Mouse (Mus musculus): Measurements from ENCODE around the gene Cd37.

The Cd37 gene

GRCm38 (mm10) chr7:45234922-45235571 is 3.9 kb downstream of the Cd37 start:
- no peak for DNase-seq (ENCODE audit: low read depth, low spot score)

- DNase-seq (ENCODE audit: low read depth, low spot score), result no peak
Observed at GRCm38 (mm10) chr7:45234333-45234841, 4.5 kb downstream of the Cd37 start.

- no peak for DNase-seq (ENCODE audit: low read depth, low spot score)
Observed at GRCm38 (mm10) chr7:45233580-45234332, 5.2 kb downstream of the Cd37 start.

- DNase-seq (ENCODE audit: low read depth, low spot score), result no peak
Observed at GRCm38 (mm10) chr7:45232716-45233465, 6.0 kb downstream of the Cd37 start.

GRCm38 (mm10) chr7:45231941-45232340 is 7.0 kb downstream of the Cd37 start:
- no peak for DNase-seq (ENCODE audit: low read depth, low spot score)

DNA sequence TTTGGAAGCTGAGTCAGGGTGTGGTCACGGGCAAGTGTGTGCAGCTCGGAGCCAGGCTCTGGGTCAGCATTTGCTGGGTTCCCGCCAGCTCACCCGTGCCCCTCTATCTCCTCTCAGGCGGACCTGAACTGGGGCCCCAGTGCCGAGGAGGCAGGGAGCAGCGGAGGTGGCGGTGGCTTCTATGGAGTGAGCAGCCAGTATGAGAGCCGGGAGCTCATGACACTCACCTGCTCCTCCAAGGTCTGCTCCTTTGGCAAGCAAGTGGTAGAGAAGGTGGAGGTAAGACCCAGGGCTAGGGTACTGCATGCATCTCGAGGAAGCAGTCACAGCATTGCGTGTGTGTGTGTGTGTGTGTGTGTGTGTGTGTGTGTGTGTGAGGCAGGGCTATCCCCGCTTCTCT is 7.7 kb downstream of the Cd37 start:
- DNase-seq (ENCODE audit: low read depth, low spot score), result no peak

DNA sequence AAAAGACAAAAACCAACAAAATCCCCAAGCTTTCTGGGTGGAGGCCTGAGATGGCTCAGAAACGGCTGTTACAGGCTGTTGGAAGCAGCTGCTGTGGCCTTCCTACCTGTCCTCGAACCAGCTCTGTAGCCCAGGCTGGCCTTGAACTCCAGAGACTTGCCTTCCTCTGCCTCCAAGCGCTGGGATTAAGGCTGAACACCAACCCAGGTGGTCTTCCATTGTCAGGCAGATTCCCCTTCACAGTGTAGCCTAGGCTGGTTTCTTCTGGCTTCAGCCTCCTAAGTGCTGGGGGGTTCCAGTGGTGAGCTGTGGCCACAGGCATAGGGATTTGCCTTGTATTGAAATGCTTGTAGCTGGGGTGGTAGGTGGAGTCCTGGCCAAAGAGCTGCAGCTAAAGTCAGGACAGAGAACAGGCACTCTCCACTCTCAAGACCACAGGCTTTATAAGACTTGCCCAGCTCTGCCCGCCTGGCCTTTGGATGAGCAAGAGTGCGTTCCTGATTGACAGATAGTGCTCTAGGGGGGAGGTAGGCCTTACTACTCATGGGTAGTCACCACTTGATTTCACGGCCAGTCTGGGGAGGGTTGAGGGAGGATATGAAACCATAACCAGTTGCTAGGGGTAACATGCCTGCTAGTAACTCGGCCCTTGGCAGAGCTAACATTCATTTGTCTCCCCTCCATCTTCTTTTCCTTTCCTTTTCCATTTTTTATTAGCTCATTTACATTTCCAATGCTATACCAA is 9.3 kb downstream of the Cd37 start:
- DNase-seq (ENCODE audit: low read depth, low spot score), result no peak

GRCm38 (mm10) chr7:45229046-45229445 is 9.9 kb downstream of the Cd37 start:
- no peak for DNase-seq (ENCODE audit: low read depth, low spot score)

DNA sequence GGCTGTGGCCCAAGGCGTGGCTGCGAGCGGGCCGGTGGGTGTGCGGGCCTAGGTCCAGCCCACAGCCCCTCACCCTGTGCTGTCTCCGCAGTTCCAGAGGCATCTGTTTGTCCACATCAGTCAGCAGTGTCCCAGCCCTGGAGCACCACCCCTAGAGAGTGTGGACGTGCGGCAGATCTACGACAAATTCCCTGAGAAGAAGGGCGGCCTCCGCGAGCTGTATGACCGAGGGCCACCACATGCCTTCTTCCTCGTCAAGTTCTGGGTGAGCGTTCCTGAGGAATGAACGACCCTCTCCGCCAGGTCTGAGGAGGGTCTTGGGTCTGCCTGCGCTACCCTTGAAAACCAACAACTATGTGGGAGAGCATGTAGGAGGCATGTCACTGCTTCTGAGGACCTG is 10.4 kb downstream of the Cd37 start:
- DNase-seq (ENCODE audit: low read depth, low spot score), result no peak

GRCm38 (mm10) chr7:45226421-45226820 is 12.5 kb downstream of the Cd37 start:
- DNase-seq (ENCODE audit: low read depth, low spot score), result no peak

DNA sequence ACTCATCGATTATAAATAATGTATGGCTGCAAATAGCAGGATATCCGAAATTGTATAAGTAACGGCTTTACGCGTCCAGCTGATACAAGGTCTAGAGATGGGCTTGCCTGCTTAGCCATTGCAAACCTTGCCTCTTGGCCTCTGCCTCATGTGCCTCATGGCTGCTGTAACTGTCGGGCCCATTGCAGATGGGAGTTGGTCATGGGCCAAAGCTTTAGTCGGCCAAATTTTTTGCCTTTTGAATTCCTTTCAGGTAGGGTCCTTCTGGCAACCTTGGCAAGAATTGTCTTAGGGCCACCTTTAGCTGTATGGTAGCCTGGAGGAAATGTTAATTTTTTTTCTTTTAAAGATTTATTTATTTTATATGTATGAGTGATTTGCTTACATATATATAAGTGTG is 14.1 kb downstream of the Cd37 start:
- DNase-seq (ENCODE audit: low read depth, low spot score), result no peak

GRCm38 (mm10) chr7:45221680-45222079 is 17.2 kb downstream of the Cd37 start:
- no peak for DNase-seq (ENCODE audit: low read depth, low spot score)

- DNase-seq (ENCODE audit: low read depth, low spot score), result no peak
Observed at GRCm38 (mm10) chr7:45216442-45217183, 22.3 kb downstream of the Cd37 start.

DNA sequence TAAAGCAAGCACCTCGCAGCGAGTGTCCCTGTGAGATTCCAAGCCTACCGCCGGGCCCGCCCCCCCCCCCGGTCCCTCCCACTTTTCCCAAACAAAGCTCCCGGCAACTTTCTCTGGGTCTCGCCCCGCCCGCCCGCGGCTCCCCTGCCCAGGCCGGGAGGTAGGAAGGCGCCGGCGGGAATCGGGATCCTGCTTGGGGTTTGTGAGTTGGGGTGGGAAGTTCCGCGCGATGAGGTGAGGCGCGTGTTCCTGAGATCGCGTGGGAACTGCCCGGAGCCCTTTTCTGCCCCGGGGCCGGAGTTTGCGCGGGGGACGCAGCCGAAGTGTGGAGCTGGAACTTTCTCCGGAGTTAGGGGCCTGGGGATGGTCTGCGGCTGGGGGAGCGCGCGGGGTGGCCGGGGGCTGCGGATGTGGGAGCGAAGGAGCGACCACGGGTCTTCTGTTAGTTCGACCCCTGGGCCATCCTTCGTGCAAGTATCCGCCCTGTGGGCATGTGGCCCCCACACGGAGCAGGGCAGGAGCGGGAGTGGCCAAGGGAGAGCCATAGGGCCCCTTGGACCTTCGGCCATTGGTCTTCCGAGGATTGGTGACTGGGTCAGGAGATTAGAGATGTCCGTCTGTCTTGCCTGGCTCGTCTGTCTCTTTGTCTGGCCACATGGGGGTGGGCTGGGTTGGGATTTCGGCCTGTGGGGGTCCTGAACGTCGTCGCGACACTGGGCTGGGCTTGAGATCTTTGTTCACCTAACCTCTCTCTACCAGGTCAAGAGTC is 23.1 kb downstream of the Cd37 start, which contains the start of gene Tead2:
Gene Tead2 (plus strand): TSS at position 81 of the 769 bp plus-strand sequence.
- no peak for DNase-seq (ENCODE audit: low read depth, low spot score)

GRCm38 (mm10) chr7:45213708-45214107 is 25.2 kb downstream of the Cd37 start:
- no peak for DNase-seq (ENCODE audit: low read depth, low spot score)

GRCm38 (mm10) chr7:45212356-45212755 is 26.6 kb downstream of the Cd37 start:
- DNase-seq (ENCODE audit: low read depth, low spot score), result no peak

DNA sequence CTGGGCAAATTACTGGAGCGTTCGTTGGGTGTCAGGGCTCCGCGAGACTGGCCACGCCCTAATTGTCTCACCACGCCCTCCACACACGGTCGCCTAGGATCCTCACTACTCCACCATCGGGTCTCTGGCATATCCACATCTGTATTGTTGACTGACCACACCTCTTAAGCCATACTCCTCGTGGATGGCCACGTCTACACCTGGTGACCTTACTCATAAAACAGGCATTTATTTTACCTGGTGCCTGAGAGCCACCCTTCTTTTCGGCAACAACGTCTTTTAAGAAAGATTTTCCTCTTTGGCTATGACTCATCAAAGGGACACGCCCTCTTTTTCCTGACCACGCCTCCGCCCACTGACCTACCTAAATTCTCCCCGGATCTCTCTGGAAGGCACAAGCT is 27.1 kb downstream of the Cd37 start, which contains the start of gene Dkkl1:
Gene Dkkl1 (minus strand): TSS at position 297 of the 401 bp plus-strand sequence.
- no peak for DNase-seq (ENCODE audit: low read depth, low spot score)

DNA sequence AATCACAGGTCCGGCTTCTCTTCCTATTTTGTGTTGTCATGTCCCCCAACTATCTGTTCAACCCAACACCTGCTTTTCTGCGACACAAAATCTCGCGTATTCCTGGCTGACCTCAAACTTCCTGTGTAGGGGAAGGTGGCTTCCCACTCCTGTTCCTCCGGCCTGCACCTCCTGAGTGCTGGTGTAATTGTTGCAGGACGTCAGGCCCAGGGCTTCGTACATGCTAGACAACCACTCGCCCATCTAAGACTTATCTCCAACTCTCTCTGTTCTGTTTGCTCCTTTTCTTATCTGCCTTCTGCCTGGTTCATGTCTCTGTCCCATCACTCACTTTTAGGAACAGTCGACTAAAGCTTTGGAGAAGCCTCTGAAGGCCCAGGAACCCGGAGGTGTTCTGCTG is 27.8 kb downstream of the Cd37 start:
- no peak for DNase-seq (ENCODE audit: low read depth, low spot score)

DNA sequence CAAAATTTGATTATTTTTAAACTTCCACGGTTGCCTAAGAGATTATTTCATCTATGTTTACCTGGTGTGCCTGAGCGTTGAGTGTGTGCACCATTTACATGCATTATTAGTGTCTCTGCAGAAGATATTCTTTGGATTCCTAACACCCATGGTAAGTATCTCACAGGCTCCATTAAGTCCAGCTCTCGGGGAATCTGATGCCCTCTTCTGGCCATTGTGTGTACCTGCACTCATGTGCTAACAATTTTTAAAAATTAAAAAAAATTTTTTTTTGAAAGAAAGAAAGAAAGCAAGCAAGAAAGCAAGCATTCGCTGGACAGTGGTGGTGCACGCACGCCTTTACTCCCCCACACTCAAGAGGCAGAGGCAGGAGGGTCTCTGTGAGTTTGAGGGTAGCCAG is 30.7 kb downstream of the Cd37 start:
- no peak for DNase-seq (ENCODE audit: low read depth, low spot score)

All from WW6 (cell line).